Comparison of ENCODE assay signal across 20 mouse cellular contexts in the genomic region with DNA sequence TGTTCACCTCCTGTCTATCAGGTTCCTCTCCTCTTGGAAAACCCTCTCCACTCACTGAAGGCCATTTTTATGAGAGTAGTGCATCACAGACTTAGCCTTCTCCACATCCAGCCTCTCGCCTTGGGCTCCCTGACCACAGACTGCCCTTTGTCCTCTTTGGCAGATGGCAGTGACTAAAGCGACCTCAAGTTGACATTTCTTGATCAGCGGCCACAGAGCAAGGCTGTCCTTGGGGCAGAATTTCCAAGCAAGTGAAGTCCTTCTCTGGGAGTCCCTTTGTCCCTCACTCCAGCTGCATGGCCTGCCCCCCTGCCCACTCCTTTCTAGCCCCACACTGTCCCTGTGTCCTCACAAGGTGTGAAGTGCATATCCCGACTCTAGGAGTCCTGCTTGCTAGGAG. TPM values are rescaled to one million over a fixed set of nuclear protein-coding genes. Genes with fewer than 3 reads are reported as not detected.
DNase-seq lines count a peak whose midpoint lies in the region; ATAC-seq and TF ChIP-seq lines count a peak whose summit lies in the region.
"Had no signal": no experiment of that assay in that cellular context is flagged by ENCODE, and none has a peak within 500 bp of the region (broad histone marks: within the 10 kb centered on the region; RNA-seq: fewer than 3 reads in every experiment).

No protein-coding gene starts in this region.

- H3K9ac ChIP-seq in liver, adult 2 months (ENCODE audit: low read depth, low read length), result no peak overlapping the region
- no peak overlapping the region for H3K9ac ChIP-seq in liver, postnatal 0 days (replicated peaks)
- no peak overlapping the region for H3K9ac ChIP-seq in stomach, postnatal 0 days (ENCODE audit: low read length)
- H3K9ac ChIP-seq: heart, embryonic 15.5 days; intestine, embryonic 15.5 days had no signal

- TF ChIP-seq POLR2A in liver, adult 2 months (IDR thresholded peaks at IDR 0.05; ENCODE audit: extremely low read depth, insufficient read depth, low read length), result no peak
- TF ChIP-seq POLR2A in cerebellum, adult 2 months (IDR thresholded peaks at IDR 0.05; ENCODE audit: borderline replicate concordance, insufficient read depth, low read length), result no peak

- H3K4me2 ChIP-seq in liver, postnatal 0 days (ENCODE audit: low read depth, low read length), result no peak overlapping the region
- H3K4me2 ChIP-seq in stomach, postnatal 0 days (replicated peaks; ENCODE audit: low read depth), result no peak overlapping the region
- H3K4me2 ChIP-seq: heart, embryonic 15.5 days; intestine, embryonic 15.5 days; midbrain, embryonic 11.5 days had no signal

- H3K27me3 ChIP-seq in liver, adult 2 months (ENCODE audit: control insufficient read depth, insufficient read depth, low read length), result no peaks in the 10 kb centered on the region
- H3K27me3 ChIP-seq in liver, postnatal 0 days (ENCODE audit: insufficient read depth, low read length), result peaks cover 3% of the 10 kb centered on the region; the same call in 1 of the 2 replicates
- no peaks in the 10 kb centered on the region for H3K27me3 ChIP-seq in stomach, postnatal 0 days (ENCODE audit: control insufficient read depth, insufficient read depth, low read length)
- H3K27me3 ChIP-seq in cerebellum, adult 2 months (ENCODE audit: control insufficient read depth, insufficient read depth, low read length), result no peaks in the 10 kb centered on the region
- H3K27me3 ChIP-seq: CH12.LX; intestine, embryonic 15.5 days had no signal

- no peak for ATAC-seq in liver, postnatal 0 days
- 0 out of 2 replicates have a peak, but pooled peaks have one; percentile 36 for ATAC-seq in stomach, postnatal 0 days (ENCODE audit: low FRiP score, low TSS enrichment)
- ATAC-seq: intestine, embryonic 15.5 days had no signal

- no peaks in the 10 kb centered on the region for H3K9me3 ChIP-seq in liver, postnatal 0 days (ENCODE audit: low read length)
- no peaks in the 10 kb centered on the region for H3K9me3 ChIP-seq in stomach, postnatal 0 days (ENCODE audit: control insufficient read depth, low read length)
- H3K9me3 ChIP-seq: heart, embryonic 15.5 days; intestine, embryonic 15.5 days had no signal

- H3K79me2 ChIP-seq in liver, adult 2 months (ENCODE audit: control insufficient read depth, insufficient read depth, low read length), result no peaks in the 10 kb centered on the region

- no peak overlapping the region for H3K4me3 ChIP-seq in liver, adult 2 months (ENCODE audit: insufficient read depth, low read depth, low read length)
- H3K4me3 ChIP-seq in liver, postnatal 0 days (ENCODE audit: low read depth, low read length), result no peak overlapping the region
- no peak overlapping the region for H3K4me3 ChIP-seq in stomach, postnatal 0 days (ENCODE audit: low read depth, low read length)
- no peak overlapping the region for H3K4me3 ChIP-seq in cerebellum, adult 2 months (replicated peaks; ENCODE audit: insufficient read depth, low read depth, low read length)
- H3K4me3 ChIP-seq: heart, adult 2 months; heart, embryonic 15.5 days; intestine, embryonic 15.5 days had no signal

- H3K27ac ChIP-seq in liver, adult 2 months (replicated peaks; ENCODE audit: insufficient read depth, low read depth, low read length), result no peak overlapping the region
- no peak overlapping the region for H3K27ac ChIP-seq in liver, postnatal 0 days (ENCODE audit: low read depth)
- H3K27ac ChIP-seq in stomach, postnatal 0 days (replicated peaks), result peak overlapping the region; percentile 31; the same call in 1 of the 2 replicates
- no peak overlapping the region for H3K27ac ChIP-seq in cerebellum, adult 2 months (ENCODE audit: insufficient read depth, low read length)
- H3K27ac ChIP-seq: heart, adult 2 months; heart, embryonic 15.5 days; intestine, embryonic 15.5 days had no signal

- no peaks in the 10 kb centered on the region for H3K36me3 ChIP-seq in liver, adult 2 months (ENCODE audit: control insufficient read depth, insufficient read depth, low read length)
- no peaks in the 10 kb centered on the region for H3K36me3 ChIP-seq in liver, postnatal 0 days (replicated peaks; ENCODE audit: insufficient read depth, low read length)
- no peaks in the 10 kb centered on the region for H3K36me3 ChIP-seq in stomach, postnatal 0 days (ENCODE audit: control insufficient read depth, insufficient read depth, low read length)
- H3K36me3 ChIP-seq: heart, embryonic 15.5 days; intestine, embryonic 15.5 days had no signal

- 33% methylated on average over 4 of the region's 4 CpGs for WGBS in liver, adult 2 months
- WGBS in liver, postnatal 0 days (ENCODE audit: insufficient replicate concordance), result 70% methylated on average over 4 of the region's 4 CpGs
- WGBS in stomach, postnatal 0 days, result 76% methylated on average over 4 of the region's 4 CpGs
- 77% methylated on average over 4 of the region's 4 CpGs for WGBS in cerebellum, adult 2 months

- H3K4me1 ChIP-seq in liver, adult 2 months (ENCODE audit: control insufficient read depth, insufficient read depth, low read length), result peaks cover 8% of the 10 kb centered on the region
- H3K4me1 ChIP-seq in liver, postnatal 0 days (ENCODE audit: insufficient read depth), result peaks cover 43% of the 10 kb centered on the region
- H3K4me1 ChIP-seq in stomach, postnatal 0 days (replicated peaks; ENCODE audit: control insufficient read depth, insufficient read depth), result peaks cover 4% of the 10 kb centered on the region; the same call in 1 of the 2 replicates
- no peaks in the 10 kb centered on the region for H3K4me1 ChIP-seq in cerebellum, adult 2 months (ENCODE audit: control insufficient read depth, insufficient read depth, low read length)

- no peak for TF ChIP-seq CTCF in liver, adult 2 months (IDR thresholded peaks at IDR 0.05; ENCODE audit: low read depth, low read length)
- TF ChIP-seq CTCF in liver, postnatal 0 days (IDR thresholded peaks at IDR 0.05; ENCODE audit: low read depth), result no peak
- no peak for TF ChIP-seq CTCF in stomach, postnatal 0 days (IDR thresholded peaks at IDR 0.05; ENCODE audit: low read depth)
- no peak for TF ChIP-seq CTCF in cerebellum, adult 2 months (IDR thresholded peaks at IDR 0.05; ENCODE audit: borderline replicate concordance, insufficient read depth, low read depth, low read length)

- TF ChIP-seq EP300 in liver, postnatal 0 days (IDR thresholded peaks at IDR 0.05; ENCODE audit: low read depth), result no peak
- TF ChIP-seq EP300 in stomach, postnatal 0 days (optimal IDR thresholded peaks at IDR 0.05), result no peak

- peak; percentile 53 for DNase-seq in liver, adult 2 months (ENCODE audit: extremely low read depth, low read depth, low spot score)
- no peak for DNase-seq in liver, postnatal 0 days
- peak; percentile 54 for DNase-seq in adipocyte (ENCODE audit: low spot score)
- DNase-seq in adrenal gland, postnatal 14 days, result peak; percentile 82
- DNase-seq in stomach, postnatal 0 days (ENCODE audit: low spot score), result no peak
- DNase-seq in frontal cortex, adult 2 months (ENCODE audit: extremely low spot score in 1 of 2, low spot score in 1 of 2), result no peak
- DNase-seq in cerebellum, adult 2 months, result no peak
- DNase-seq: cerebellum, adult 11 months; gastrocnemius, postnatal 10 days; heart, adult 2 months; kidney, postnatal 25 days; layer of hippocampus, adult 9-11 months; liver; lung, adult 2 months; right cerebral cortex, adult 18-20 months; thymus, adult 2 months had no signal

RNA-seq across cellular contexts. Expression of a gene that starts 40.7 kb away (rescaled TPM):
- total RNA-seq in liver, adult 2 months (2014; rRNA removed), result 10.0 and 11.1 TPM in 2 replicates
- 26.3 and 27.4 TPM in 2 replicates for polyA plus RNA-seq in liver, adult 2 months (2012; rRNA removed)
- polyA plus RNA-seq in liver, postnatal 0 days (2015; fragmentation: Nextera tagmentation; extraction: Ambion mirVana), result 2.7 and 2.9 TPM in 2 replicates
- 53.5 and 56.7 TPM in 2 replicates for total RNA-seq in adrenal gland, postnatal 14 days (2021)
- polyA plus RNA-seq in stomach, postnatal 0 days (2015; fragmentation: Nextera tagmentation; extraction: Ambion mirVana), result 30.0 and 30.7 TPM in 2 replicates
- 94.3 and 106 TPM in 2 replicates for polyA plus RNA-seq in frontal cortex, adult 2 months (2012; rRNA removed)
- 120 and 129 TPM in 2 replicates for polyA plus RNA-seq in cerebellum, adult 2 months (2012; rRNA removed)

Comparison
In these comparisons a context has a peak if more than half of its experiments do, and no peak if none do; other contexts are left out.
1. DNase-seq: peak in liver, adult 2 months (single experiment), adipocyte (single experiment) and adrenal gland, postnatal 14 days (single experiment); none in liver, postnatal 0 days (single experiment), stomach, postnatal 0 days (single experiment), frontal cortex, adult 2 months (0 of 2) and cerebellum, adult 2 months (0 of 2).